Mouse (Mus musculus): ENCODE data around the gene AC131692.1.
"Not testable (repeated sequence)": the region's sequence is repeated elsewhere in the genome, so short reads cannot be mapped to it uniquely, and the experiment has no call there.

AC131692.1 gene

DNA sequence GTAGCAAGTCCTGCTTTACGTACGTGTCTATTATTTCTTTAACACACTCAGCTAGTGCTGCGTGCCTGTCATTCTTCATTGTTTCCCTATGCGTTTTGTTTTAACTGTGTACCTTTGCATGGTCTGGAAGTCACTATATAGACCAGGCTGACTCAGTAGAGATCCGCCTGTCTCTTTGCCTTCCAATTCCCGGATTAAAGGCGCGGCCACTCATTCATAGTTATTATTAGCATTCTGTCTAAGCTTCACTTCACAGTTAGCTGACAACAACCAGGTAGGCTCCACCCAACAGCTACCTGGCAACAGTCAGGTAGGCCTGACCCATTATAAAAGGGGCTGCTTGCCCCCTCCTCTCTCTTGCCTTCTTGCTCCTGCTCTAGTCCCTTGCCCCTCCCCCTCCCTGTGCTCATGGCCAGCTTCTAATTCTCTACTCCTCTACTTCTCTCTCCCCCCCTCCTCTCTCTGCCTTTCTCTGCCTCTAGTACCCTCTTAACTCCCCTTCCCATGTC is 24.5 kb downstream of the AC131692.1 start:
- peak in 1 of 2 experiments; percentile 52 for DNase-seq

DNA sequence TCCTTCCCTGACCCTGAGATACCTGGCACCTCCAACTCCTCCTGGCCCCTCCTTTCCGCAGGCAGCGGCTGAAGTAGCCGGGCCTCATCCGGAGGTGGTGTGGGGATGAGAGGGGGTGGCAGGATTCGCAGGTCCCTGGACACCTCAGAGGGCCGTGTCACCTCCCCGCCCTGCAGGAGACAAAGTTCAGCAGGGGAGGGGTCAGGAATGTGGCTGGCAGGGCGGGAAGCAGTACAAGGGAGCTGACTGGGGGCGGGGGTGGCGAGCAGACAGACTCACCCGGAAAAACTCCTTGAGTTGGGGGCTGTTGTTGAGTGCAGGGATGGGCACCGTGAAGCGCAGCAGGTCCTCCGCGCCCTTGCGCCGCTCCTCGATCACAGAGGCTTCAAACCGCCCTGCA is 27.5 kb downstream of the AC131692.1 start:
- DNase-seq, result no peak

DNA sequence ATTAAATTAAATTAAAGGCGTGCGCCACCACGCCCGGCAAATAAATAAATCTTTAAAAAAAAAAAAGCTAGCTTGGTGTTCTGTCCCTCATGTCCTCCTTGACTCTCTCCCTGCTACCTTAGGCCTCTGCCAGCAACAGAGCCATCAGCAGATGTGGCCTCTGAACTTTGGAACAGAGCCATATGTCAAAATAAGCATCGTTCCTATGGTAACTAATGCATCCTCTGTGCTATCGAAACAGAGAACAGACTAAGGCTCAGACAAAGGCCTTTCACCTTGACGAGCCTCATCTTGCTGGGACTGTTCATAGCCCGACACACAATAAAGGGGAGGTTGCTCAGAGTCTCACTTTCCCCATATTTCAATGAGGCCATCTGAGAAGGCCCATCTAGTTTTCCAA is 29.1 kb downstream of the AC131692.1 start:
- DNase-seq, result no peak

DNA sequence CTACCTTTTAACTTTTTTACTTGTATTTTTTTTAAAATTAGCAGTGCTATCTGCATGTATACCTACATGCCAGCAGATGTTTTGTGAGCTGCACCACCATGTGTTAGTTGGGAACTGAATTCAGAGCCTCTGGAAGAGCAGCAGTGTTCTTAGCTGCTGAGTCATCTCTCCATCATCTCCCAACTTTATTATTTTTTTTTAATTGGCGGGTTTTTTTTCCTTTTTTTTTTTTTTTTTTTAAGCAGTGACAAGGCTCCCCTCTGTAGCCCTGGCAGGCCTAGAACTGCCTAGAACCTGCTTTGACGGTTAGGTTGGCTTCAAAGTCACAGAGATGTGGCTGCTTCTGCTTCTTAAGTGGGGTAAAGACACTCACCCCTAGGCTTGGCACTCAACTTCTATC is 30.7 kb downstream of the AC131692.1 start:
- DNase-seq, result no peak

DNA sequence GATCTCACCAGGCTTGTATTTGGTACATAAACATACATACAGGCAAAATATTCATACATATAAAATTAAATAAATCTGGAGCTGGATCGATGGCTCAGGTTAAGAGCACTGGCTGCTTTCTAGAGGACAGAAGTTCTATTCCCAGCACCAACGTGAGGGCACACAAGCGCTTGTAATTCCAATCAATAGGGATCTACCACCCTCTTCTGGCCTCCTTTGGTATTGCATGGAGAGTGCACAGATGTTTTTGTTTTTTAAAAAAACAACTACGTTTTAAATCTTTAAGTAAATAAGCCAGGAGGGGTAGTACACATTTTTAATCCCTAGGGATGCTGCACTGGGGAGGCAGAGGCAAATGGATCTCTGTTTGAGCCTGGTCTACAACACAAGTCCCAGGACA is 32.1 kb downstream of the AC131692.1 start:
- DNase-seq, result peak in 1 of 2 experiments; percentile 72

DNA sequence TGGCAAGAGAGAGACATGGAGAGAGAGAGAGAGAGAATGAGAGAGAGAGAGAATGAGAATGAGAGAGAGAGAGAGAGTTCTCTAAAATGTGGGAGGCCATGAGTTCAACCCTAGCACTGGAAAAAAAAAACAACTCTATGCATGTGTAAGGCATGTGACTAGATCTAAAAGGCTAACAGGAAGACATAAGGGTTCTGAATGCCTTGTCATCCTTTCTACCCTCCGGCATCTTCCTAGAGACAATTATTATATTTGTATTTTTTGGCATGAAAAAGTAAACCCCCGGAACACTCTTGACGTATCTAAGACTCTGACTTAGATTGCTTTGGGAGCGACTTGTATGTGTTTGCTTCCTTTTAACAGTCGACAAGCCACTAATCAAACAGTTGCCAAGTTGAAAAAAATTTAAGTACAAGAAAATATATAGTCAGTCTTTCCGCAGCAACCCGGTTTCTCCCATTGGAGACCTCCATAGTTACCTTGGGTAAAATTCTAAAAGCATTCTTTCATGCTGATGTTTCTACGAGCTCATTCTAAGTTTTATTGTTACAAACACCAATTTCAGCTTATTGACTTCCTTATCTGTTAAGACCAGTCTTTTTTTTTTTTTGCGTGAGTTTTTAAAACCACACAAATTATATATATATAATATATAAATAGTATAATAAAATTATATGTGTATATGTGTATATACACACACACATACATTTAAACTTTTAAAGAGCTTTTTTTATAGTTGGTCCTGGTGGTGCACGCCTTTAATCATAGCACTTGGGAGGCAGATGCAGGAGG is 32.8 kb downstream of the AC131692.1 start:
- no peak for DNase-seq

DNA sequence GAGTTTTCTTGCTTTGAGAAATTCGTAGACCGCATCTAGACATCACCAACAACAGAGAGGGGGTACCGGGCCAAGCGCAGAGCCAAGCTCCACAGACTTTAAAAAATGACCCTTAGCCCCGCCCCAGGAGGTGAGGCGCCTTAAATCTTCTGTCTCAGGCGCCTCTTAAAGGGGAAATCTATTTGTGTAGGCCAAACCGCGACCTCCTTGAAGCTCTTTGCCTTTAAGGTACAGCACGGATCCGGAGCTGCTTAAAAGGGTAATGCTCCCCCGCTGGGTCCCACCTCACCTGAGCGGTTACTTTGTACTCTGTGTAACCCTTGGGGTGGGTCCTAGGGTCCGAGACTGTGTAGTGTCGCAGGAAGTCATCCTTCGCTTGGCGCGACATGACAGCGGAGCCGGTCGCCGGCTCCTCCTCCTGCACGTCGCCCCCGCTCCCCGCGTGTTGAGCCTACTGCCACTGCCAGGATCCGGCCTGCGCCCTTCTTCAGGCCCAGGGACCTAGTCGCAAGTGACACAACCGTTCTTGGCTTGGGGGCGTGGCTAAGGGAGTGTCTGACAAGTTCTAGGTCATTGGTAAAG is 33.6 kb downstream of the AC131692.1 start, which contains the start of gene Snx15:
Gene Snx15, minus strand, starts transcription at position 545 of the 582 bp plus-strand sequence.
- DNase-seq, result peak; percentile 98

DNA sequence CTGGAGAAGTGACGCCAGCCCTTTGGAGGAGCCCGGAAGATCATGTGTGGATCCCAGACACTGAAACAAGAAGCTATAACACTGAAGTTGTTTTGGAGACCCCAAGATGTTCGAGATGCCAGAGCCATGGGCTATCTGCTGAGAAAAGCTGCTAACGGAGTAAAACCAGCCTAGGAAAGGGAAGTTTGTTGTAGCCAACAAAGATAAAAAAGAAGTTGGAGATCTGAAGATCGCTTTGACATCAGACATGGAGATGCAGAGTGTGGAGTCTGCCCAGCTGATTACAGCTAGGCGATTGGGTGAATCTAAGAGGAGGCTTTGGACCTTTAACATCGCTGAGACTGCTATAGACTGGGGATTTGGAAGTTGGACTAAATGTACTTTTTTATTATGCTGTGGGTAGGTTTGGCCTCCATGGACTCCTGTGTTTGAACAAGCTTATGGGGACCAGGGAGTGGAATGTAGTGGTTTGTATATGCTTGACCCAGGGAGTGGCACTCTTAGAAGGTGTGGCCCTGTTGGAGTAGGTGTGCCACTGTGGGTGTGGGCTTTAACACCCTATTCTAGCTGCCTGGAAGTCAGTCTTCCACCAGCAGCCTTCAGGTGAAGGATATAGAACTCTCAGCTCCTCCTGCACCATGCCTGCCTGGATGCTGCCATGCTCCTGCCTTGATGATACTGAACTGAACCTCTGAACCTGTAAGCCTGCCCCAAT is 36.4 kb downstream of the AC131692.1 start:
- not testable (repeated sequence) for DNase-seq

DNA sequence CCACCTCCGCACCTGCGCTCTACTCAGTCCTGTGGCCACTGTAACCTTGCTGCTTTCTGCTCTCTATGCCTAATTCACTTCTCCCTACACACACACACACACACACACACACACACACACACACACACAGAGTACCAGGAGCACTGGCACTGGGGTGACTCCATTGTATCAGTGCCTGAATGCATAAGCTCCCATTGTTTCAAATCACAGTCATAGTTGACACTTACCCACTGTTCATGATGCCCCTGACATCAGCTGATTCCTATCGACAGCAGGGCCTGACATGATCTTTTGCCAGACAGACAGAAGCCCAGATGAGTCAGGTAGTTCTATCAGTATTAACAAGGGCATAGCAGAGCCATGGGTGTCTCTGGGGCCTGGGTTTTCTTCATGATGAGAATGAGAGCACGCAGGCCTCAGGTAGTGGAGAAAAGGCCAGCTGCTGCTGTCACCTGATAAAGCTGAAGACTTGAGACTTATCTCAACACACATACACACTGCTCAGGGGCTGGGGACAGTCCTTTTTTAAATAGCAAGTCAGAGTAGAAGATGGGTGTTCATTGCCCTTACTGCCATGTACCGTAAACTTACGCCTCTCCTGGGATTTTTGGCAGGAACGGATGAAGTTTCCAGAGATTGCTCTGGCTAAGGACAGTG is 38.1 kb downstream of the AC131692.1 start:
- no peak for DNase-seq

DNA sequence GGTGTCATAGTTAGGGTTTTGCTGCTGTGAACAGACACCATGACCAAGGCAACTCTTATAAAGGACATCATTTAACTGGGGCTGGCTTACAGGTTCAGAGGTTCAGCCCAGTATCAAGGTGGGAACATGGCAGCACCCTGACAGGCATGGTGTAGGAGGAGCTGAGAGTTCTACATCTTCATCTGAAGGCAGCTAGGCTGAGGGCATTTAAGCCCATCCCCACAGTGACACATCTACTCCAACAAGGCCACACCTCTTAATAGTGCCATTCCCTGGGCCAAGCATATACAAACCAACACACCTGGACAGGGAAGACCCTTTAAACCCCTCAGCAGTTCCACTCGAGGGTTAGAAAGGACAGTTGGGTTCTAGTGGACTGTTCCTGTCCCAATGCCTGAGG is 39.0 kb downstream of the AC131692.1 start:
- DNase-seq, result not testable (repeated sequence)

DNA sequence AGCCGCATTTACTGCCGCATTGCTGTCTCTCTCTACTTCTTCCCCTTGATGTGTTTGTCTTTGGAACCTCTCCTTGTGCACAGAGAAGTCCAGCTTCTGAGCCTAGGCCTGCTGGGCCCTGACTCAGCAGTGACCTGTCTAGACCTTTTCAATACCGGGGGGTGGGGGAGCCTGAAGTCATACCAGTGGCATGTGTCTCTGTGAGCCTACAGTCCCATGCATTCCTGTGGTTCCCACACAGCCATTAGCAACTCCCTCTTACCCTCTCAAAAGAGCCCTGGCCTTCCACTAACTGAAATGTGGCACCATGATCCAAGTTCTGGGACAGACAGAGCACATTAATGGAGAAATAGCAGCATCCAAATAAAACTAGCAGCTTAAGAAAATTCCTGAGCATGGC is 42.2 kb downstream of the AC131692.1 start:
- no peak for DNase-seq

DNA sequence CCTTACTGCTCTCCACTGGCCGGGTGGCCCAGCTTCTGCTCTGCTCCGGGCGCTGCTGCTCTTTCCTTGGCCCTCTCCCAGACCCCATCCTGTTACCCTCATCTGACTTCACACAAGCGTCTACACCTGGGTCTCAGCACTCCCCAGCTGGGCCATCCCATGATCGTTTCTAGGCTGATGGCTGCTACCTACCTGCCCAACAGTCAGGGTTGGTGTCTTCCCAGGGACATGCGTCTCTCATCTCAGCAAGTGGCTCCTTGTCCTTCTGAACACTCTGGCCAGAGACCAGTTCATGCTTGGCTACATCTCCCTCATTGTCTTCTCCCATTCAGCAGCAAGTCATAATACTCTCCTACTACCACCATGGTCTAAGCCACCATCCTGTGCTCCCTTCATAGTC is 45.5 kb downstream of the AC131692.1 start:
- peak; percentile 55 to 59 for DNase-seq

DNA sequence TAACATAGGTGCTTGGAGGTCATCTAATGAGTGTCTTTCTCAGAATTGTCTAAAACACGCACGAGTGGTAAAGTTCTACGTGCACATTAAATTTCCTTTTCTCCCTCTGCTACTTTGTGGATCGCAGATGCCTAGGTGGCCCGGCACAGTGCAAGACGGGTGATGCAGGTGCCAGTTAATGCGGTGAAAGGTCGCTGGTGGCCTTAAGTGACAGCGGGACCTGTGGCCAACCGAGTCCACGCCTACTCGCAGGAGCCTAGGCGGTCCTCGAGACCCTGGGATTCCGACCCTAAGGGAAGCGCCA is 46.1 kb downstream of the AC131692.1 start:
- DNase-seq, result no peak

DNA sequence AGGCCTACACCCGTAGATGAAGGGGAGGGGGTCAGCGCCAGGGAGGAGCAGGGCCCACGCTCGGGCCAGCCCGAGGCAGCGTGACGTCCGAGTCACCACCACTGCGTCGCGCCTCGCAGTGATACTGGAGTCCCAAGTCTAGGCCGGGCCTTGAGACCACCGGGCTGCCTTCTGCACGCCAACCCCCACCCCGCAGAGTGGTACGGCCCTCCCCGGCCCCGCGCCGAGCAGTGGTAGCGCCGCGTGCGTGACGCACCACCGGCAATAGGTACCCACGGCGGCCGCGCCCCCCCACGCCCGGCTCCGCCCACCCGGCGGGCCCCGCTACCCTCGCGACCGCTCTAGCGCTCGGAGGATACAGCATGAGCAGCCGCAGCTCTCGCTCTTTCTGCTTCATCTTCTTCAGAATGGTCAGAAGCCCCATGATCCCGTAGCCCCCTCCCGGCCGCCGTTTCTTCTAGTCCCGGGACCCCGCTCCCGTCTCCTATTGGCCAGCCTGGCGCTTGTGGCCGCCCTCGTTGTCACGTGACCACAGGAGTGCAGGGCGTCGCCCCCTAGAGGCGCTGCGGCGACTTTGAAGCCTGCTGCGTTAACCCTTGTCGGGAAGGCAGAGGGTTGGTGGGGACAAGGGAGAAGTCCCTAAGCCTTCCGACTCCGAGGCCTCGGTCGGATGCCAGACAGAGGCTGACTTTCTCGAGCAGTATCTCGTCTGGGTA is 46.6 kb downstream of the AC131692.1 start, which contains the start of gene Batf2:
Gene Batf2, plus strand, starts transcription at position 306 of the 716 bp plus-strand sequence.
- DNase-seq, result peak; percentile 94 to 96

DNA sequence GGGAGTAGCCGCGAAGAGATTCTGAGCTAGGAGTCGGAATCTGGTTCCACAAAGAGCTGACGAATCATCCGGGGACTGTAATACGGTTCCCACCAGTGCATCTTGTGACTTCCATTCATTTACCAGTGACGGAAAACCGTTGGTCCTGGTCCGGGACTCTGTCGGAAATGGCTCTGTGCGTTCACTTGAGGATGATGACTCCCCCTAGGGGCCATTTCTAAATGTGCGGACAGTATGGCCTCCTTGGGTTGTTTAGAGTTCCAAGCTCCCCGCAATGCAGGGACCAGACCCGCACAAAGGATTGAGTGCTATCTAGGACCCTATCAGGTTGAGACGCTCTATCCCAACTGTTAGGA is 47.2 kb downstream of the AC131692.1 start, which contains the start of gene Arl2:
Gene Arl2, minus strand, starts transcription at position 155 of the 356 bp plus-strand sequence.
- peak in 1 of 2 experiments; percentile 88 for DNase-seq

DNA sequence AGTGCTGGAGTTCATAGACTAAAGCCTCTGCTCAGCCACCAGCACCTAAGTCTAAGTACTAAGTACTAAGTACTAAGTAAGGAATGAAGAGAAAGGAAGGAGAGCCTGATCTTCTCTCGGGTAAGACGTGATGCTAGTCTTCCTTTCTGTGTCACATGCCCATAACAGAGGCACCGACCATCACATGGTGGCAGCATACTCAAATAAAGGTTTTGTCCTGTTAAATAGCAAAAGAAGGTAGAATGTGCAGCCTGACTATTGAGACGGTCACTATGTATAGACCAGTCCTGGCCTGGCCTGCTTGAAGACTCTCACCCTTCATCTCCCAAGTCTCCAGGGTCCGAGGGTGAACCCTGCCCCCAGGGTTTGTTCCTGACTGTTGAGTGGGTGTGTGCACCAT is 50.6 kb downstream of the AC131692.1 start:
- no peak for DNase-seq
